Mouse (Mus musculus) activated CD4-positive, CD25-positive, alpha-beta regulatory T cell, adult 4 months (primary cell): ENCODE results near the gene Mcf2l. TPM values are rescaled to one million over a fixed set of nuclear protein-coding genes. Genes with fewer than 3 reads are reported as not detected.

Experiments
- ATAC-seq: one replicate; pipeline ENCODE4 v1.8.0; 2017
- polyA plus RNA-seq, 2 experiments: library from polyadenylated mRNA; unstranded; fragments of 100-300 nt; shearing (Covaris generic); gene quantifications; one replicate each; pipeline ENCODE4 v1.2.1; 2017

The Mcf2l gene
- under 1 TPM in 1 of 2 experiments, not detected in 1; 0.40 TPM for polyA plus RNA-seq

DNA sequence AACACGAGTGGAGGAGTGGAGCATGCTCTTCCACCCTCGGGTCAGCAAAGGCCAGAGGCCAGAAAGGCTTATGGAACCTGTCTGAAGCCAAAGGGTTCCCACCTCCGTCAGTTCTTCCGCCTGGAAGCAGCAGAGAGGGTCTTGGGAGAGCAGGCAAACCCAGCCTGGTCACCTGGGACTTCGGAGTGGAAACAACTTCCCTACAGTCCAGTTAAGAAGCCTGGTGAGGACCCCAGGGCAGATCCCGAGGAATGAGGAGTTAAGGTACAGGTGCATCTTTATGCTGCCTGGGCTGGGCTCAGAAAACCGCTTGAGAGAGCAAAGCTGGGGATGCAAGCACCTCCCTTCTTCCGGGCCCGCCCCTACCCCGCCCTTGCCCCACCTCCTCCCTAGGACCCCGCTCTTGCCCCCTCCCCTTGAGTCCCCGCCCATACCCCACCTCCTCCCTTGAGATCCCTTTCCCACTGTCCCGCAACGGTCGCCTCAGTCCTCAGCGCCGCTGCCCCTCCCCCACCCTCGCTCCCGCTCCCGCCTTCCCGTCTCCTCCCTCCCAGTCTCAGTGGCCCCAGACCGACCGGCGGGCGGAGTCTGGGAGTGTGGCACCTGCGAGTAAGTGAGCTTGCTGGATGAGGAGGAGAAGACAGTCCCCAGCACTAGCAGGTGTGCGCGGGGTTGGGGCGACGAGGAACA, at the start of gene Mcf2l:
Gene Mcf2l (plus strand): TSS at position 450 of the 690 bp plus-strand sequence.
- ATAC-seq = peak; percentile 46

DNA sequence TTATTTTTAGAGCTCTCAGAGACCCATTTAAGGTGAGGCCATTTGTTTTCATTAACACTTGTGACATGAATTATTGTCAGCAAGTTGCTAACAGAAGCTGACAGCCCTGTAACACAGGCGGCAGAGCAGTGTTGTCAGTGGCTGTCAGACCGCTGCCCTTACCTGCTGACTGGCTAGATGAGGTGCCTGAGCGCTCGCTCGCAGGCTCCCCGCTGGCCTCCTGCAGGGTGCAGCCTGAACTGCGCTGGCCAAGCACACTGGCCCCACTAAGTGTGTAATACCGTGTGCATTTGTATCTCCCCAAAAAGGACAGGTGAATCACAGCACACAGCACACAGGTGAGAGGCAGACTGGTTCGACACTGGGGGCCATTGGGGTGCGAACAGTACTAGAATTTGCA, 49.0 kb upstream of the Mcf2l start:
- no peak for ATAC-seq

DNA sequence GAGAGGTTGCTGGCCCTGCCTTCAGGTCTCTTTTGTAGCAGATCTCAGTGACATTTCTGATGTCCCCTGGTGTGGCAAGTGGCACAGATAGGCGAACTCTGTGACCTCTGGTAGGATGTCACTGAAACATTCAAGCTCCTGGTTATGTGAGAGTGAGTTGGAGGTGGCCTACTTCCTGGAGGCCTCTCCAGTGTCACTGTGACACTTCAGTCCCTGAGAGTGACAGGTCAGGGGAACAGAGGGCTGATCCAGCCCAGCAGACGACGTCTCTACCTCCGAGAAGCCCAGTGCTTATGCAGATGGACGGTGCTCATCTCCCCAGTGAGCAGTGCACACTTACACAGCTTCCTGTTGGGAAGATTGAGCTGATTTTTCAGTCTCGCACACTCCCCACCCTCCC, 48.4 kb upstream of the Mcf2l start:
- ATAC-seq = no peak

DNA sequence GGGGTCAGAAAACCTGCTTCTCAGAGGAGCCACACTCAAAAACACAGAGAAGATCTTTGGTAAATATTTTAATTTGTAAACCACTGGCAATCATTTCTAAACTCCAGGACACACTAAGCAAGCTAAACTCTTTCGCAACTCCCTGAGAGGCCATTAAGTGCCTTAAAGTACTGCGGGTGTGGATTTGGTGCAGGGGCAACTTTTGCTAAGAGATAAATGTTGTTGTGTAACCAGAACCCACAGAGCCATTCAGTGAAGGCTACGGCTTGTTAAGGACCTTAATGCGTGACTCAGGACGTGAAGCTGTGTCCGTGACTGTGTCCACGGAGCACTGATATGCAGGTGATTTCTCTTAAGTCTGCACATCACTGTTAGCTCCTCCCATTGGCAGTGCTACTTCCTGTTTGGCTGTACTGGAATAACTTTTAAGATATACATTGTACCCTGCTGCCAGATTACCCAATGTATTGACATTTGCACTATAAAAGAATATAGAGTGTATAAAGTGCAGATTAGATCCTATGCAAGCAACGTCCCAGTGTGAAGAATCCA, 47.8 kb upstream of the Mcf2l start:
- ATAC-seq = no peak

DNA sequence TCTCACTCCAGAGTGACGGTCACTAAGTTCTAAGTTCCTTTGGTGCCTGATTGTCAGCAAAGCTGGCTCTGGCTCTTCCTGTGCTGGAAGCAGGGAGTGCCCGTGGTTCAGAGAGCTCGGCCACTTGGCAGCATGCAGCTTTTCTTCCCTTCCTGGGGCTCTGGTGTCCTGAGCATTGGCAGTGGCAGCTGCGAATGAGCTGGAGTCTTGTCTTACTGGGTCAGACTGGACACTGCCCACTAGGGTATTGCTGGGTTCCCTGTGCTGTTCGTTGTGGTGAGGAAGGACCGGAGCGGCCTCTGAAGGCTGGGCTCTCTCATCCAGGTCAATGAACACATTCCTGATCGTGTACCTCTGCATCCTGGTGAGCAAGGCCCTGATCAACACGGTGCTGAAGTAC, 46.5 kb upstream of the Mcf2l start:
- no peak for ATAC-seq

- no peak for ATAC-seq
These were observed 45.3 kb upstream of the Mcf2l start for GRCm38 (mm10) chr8:12828298-12828697.

GRCm38 (mm10) chr8:12829381-12829780, 44.2 kb upstream of the Mcf2l start:
- ATAC-seq = no peak

- no peak for ATAC-seq
These were observed 41.7 kb upstream of the Mcf2l start for GRCm38 (mm10) chr8:12831659-12832589.

DNA sequence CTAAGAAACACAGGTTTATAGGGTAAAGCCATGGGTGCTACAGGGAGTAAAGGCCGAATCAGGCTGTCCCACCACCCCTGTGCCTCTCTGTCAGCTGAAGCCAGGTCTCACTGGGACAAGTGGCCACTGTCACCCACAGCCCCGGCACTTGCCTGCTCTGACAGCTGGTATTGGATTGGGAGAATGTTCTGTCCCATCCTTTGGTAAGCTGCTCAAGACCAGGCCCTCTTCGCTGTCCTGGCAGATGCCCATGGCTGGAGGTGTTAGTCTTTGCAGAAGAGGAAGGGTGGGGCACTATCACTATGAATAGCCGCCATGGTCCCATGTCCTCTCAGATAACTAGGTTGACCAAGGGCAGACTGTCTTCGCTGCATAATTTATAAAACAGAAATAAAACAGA, 40.0 kb upstream of the Mcf2l start:
- ATAC-seq = no peak

DNA sequence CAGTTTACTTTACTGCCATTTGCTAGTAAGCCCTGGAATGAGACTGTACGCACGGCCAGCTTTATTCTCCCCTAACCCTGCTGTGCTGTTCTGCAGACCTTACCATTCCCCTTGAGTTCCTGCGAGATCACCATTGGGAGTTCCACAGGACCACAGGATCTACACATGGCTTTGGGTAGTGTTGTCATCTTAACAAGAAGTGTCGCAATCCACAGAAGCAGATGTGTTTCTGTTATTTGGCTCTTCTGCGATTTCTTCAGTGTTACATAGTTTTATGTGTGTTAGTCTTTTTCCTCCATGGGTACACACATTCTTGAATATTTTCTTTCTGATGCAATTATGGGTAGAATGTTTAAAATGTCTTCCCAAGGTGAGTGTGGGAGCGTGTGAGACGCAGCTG, 32.8 kb upstream of the Mcf2l start:
- no peak for ATAC-seq

DNA sequence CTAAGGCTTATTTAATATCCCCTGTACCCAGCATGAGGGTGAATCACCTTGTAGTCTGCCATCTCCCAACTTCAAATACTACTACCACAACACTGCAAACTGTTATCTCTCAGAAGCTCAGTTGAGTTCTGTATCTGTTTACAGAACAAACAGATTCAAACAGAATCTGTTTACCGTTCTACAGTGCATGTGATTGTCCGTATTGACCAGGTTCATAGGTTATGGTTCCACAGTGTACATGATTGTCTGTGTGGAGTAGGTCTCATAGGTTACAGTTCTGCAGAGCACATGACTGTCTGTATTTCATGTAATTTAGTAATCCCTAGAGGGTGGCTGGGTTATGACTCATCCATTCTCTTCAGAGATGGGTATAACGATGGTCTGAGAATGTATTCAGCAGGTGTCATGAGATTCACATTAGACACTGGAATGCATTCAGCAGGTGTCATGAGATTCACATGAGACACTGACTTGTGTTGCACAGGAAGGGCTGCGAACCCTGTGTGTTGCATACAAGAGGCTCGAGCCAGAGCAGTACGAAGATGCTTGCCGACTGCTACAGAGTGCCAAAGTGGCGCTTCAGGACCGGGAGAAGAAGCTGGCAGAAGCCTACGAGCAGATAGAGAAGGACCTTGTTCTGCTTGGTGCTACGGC, 31.1 kb upstream of the Mcf2l start:
- no peak for ATAC-seq

- no peak for ATAC-seq
These were observed 29.2 kb upstream of the Mcf2l start for GRCm38 (mm10) chr8:12844347-12844950.

DNA sequence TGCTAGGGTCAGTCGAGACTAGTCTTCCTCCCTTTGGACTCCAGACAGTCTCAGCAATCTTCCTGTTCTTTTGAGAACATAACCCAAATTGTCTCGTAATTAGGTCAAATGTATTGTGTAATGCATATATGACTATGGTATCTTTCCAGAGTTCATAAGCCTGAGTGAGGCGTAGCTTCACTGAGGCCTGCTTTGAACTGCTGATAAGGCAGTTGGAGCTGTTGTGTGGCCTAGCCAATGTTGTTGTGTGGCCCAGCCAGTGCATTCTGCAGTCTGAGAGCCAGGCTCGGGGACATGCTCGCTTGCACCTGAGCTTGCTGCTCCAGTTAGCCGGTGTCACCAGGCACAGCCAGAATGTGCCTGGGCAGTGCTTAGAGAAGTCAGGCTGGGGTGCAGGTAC, 27.2 kb upstream of the Mcf2l start:
- no peak for ATAC-seq

DNA sequence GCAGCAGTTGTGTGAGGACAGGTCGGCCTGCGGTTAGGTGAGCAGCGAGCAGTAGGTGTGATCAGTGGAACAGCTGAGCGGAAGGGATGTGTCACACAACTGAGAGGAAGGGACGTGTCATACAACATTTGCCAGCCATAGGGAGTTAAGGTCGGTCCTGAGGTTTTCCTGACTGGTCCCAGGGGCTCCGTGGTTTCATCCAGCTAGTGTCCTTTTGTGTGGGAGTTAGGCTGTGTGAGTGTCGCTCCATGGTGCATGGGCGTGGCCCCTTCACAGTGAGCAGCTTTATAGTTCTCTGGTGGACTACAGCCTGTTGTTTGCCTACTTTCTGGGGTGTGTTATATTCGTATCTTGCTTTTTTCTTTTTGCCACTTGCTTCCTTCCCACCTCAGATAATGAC, 22.4 kb upstream of the Mcf2l start:
- no peak for ATAC-seq

GRCm38 (mm10) chr8:12856038-12856437, 17.6 kb upstream of the Mcf2l start:
- ATAC-seq = no peak

DNA sequence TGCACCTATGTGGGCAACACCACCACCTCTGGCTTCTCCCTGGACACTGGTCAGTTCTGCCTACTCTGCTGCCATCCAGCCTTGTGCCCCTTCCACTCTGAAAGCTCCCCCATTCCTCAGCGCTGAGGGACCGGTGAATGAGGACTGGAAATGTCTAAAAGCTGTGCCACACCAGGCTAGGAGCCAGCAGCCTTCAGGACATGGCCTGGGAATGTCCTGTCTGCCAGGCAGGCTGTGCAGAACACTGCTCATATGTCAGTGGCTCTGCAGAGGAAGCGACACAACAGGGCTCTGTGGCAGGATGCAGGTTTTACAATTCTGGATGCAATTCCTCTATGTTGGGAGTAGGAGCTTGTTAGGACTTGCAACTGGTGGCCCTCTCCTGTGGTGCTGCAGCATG, 10.5 kb upstream of the Mcf2l start:
- ATAC-seq = no peak

DNA sequence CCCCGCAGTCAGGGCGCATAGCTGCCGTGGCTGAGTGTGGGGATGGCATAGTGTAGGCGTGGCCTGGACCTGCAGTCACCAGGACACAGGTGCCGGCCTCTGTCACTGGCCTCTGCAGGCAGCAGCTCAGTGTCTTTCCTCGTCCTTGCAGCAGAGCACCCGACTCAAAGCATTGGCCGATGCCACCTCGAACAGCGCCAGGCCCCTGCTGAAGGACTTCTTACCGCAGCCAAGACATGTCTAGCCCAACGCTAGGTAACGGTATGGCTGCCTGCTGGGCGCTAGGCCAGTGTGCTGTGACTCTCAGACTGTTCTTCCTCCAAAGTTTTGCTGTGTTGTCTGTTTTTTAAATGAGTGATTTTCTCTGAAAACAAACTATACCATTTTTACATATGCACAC, 10.0 kb upstream of the Mcf2l start:
- ATAC-seq = no peak

GRCm38 (mm10) chr8:12865790-12866189, 7.8 kb upstream of the Mcf2l start:
- no peak for ATAC-seq

DNA sequence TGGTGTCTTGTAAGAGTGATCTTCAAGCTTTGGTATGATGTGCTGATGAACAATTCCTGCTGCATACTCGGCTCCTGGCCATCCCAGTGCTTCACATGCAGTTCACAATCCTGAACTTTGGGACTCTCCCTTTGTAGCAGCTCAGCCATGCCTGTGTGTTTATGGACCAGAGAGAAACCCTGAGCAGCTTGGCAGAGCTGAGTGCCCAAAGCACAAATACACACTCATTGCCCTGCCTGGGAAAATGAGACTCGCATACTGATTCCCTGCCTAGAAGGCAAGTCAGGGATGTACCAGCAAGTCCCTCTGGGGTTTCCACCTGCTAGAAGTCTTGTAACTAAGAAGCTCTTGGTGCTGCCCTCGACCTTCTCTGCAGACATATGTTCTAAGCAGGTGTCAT, 3.9 kb upstream of the Mcf2l start:
- ATAC-seq = no peak

GRCm38 (mm10) chr8:12870656-12871055, 3.0 kb upstream of the Mcf2l start:
- ATAC-seq = no peak

DNA sequence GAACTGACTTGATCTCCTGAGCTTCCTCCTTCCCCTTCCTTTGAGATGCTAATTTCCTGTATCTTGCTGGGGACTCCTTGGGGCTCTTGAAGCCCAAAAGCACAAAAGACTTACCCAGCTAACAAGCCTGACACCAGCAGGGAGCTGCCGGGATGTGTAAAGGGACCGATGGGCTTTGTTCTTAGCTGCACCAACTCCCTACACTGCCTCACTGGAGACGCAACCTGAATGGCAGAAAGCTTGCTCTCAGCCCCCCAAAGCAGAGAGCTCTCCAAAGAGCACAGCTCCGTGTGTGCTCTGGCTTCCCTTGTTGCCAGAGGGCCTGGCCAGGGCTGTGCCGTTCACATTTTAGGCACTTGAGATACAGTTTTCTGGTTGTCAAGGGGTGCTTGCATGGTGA, 2.1 kb upstream of the Mcf2l start:
- ATAC-seq = no peak

DNA sequence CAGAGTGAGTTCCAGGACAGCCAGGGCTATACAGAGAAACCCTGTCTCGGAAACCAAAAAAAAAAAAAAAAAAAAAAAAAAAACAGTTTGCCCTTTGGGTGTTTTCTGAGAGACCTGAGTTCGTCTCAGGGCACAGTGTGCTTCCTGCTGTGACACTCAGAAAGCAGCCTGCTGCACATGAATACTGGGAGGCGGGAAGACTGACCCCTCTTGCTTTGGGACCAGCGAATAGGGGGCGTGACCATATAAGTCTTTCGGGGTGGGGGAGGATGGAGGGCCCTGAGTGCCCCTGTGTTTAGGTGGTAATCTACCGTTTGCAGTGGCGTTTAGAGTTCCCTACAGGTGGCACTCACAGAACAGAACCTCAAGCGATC, 636 bp upstream of the Mcf2l start:
- ATAC-seq = no peak
